Mouse (Mus musculus) thymus, adult 2 months (tissue): ENCODE data around the gene St6gal2.

Experiments
- CTCF ChIP-seq: fragments of 200-500 bp; IDR thresholded peaks from 2 replicates; pipeline ENCODE4 v1.5.1; 2012; ENCODE audit warnings: mild to moderate bottlenecking, control low read depth, low read length, moderate library complexity, borderline replicate concordance; ENCODE audit not compliant: control insufficient read depth, poor library complexity, insufficient read depth; ENCODE audit errors: extremely low read depth
- POLR2A ChIP-seq: fragments of 200-500 bp; IDR thresholded peaks from 2 replicates; pipeline ENCODE4 v1.6.1; 2012; ENCODE audit warnings: mild to moderate bottlenecking, low read length, control low read depth, moderate library complexity; ENCODE audit not compliant: control insufficient read depth, poor library complexity, insufficient read depth; ENCODE audit errors: extremely low read depth

DNA sequence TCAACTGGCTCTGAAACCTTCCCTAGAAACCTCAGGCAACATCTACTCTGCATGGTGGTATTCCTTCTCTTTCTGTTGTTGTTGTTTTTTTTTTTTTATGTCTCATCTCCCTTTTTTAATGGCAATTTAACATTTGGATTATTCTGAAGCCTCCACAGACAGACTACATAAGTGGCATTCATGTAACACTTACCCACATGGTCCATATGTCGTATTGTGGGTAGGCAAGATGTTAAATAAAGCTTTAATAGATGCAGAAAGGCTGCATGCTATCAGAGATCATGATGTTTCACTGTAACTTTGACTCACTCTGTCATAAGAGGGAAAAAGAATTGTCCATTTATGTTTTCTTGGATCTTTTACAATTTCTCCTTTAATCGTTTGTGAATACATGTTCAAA, 39.1 kb upstream of the St6gal2 start:
- no peak for TF ChIP-seq POLR2A
- no peak for TF ChIP-seq CTCF
